Mouse (Mus musculus): Measurements from ENCODE around the gene Ptprm.

DNA sequence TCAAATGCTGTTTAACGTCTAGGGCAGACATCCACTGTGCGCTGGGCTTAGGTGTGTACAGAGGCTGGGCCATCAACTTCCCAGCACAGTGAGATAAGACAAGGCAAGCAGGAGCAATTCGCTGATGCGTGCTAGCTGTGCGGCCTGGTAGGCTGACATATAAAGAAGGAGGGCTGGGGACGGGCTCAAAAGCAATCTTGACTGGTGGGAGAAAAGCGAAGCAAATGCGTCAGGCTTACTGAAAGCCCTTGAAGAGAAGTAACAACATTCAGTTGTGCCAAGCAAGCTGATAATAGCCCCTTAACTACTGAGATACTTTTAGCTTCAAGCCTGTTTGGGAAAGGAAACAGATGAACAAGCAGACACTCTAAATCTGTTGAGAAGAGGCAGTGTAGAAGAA is 217.8 kb downstream of the Ptprm start:
- no peak for TF ChIP-seq POLR2A (IDR thresholded peaks at IDR 0.05; ENCODE audit: control insufficient read depth, low read depth, low read length)
- TF ChIP-seq CTCF (IDR thresholded peaks at IDR 0.05; ENCODE audit: control insufficient read depth, insufficient read depth, insufficient replicate concordance, low read depth, low read length): no peak
